Mouse (Mus musculus) midbrain, embryonic 12.5 days (tissue): ENCODE measurements around the gene Lrig3. TPM values are rescaled to one million over a fixed set of nuclear protein-coding genes. Genes with fewer than 3 reads are reported as not detected.

Source experiments
- ATAC-seq: fragments of 200-750 bp; cut with Nextera tagmentation; 2 replicates; pipeline ENCODE4 v1.8.0; 2017; ENCODE audit warnings: low read depth, moderate TSS enrichment, moderate library complexity; ENCODE audit not compliant: low FRiP score
- H3K27ac ChIP-seq: fragments of 300-500 bp; sonication (generic); replicated peaks from 2 replicates; pipeline ENCODE4 v1.5.1; 2016; ENCODE audit warnings: mild to moderate bottlenecking
- H3K27me3 ChIP-seq: fragments of 300-500 bp; sonication (generic); 2 replicates; pipeline ENCODE4 v1.6.1; 2016; ENCODE audit warnings: mild to moderate bottlenecking
- H3K36me3 ChIP-seq: fragments of 300-500 bp; sonication (generic); 2 replicates; pipeline ENCODE4 v1.6.1; 2016
- H3K4me1 ChIP-seq: fragments of 300-500 bp; sonication (generic); 2 replicates; pipeline ENCODE4 v1.6.1; 2016
- H3K4me2 ChIP-seq: fragments of 300-500 bp; sonication (generic); replicated peaks from 2 replicates; pipeline ENCODE4 v1.6.1; 2016; ENCODE audit warnings: mild to moderate bottlenecking, moderate library complexity
- H3K4me3 ChIP-seq: fragments of 300-500 bp; sonication (generic); 2 replicates; pipeline ENCODE4 v1.5.1; 2016; ENCODE audit warnings: mild to moderate bottlenecking
- H3K9ac ChIP-seq: fragments of 300-500 bp; sonication (generic); replicated peaks from 2 replicates; pipeline ENCODE4 v1.6.1; 2016; ENCODE audit warnings: mild to moderate bottlenecking, moderate library complexity
- H3K9me3 ChIP-seq: fragments of 300-500 bp; sonication (generic); 2 replicates; pipeline ENCODE4 v1.6.1; 2016; ENCODE audit warnings: mild to moderate bottlenecking
- WGBS: fragments of 180-500 bp; shearing (Covaris S2); methylation state at CpG from one replicate; pipeline ENCODE4 v1.1.7; 2016; 5-methylcytosine and 5-hydroxymethylcytosine counted together
- polyA plus RNA-seq: library from polyadenylated mRNA; unstranded; fragments of >200 nt; fragmentation: Nextera tagmentation; extraction: Ambion mirVana; gene quantifications from 2 replicates; pipeline ENCODE4 v1.2.1, GENCODE M21; 2016

Lrig3 gene
- polyA plus RNA-seq, 1 experiment from 2014 or later: 15.4 TPM

DNA sequence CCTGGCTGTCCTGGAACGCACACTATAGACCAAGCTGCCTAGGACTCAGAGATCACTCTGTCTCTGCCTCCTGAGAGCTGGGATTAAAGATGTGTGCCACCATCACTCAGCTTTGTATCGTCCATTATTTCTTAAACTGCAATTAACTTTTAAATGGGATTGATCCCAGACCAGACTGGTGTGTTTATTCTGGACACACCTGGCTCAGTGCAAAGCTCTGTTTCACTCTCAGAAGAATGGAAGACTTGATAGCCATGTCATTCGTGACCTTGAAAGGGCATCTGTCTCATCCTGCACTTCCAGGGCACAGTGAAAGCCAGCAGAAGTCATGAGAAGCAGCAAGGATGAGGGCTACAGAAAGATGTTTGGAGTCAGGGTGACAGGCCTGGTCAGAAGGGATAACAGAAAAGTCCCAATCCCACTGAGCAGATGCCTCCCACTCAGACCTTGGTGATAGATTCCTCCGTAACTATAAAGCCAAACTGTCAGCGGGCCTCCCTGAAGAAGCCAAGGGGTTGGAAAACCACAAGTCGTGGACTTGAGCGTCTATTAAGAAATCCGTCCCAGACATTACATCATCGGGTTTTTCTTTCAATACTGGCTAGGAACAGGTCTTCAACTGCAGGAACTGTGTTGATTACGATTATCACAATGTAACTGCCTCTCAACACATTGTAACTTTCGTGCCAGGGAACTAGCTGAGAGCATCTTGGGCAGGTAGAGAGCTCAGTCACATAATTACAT, 25.5 kb upstream of the Lrig3 start:
- 77% methylated on average over 11 of the region's 11 CpGs for WGBS
- H3K4me1 ChIP-seq: peaks cover 12% of the 10 kb centered on the region; the same call in 1 of the 2 replicates

DNA sequence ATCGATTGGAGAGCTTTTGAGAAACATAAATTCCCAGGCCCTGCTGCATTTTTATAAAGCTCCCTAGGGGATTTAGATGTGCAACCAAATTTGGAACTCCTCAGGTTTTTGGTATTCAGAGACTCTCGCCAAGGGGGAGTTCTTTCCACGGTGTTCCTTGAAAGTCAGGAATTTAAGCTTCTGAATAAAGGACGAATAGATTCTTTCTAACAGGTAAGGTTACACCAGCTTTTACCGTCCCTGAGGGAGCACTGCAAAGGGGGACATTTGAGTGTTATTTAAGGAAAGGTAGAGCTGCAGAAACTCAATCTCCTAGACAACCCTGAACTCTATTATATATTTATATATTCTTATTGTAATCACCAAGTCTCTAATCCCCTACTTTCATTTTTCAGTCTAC, 22.9 kb upstream of the Lrig3 start:
- no peak overlapping the region for H3K4me3 ChIP-seq
- no peaks in the 10 kb centered on the region for H3K36me3 ChIP-seq
- H3K4me2 ChIP-seq: no peak overlapping the region
- no peak for ATAC-seq
- peaks cover 3% of the 10 kb centered on the region for H3K27me3 ChIP-seq
- 35% methylated on average over 5 of the region's 5 CpGs for WGBS
- no peaks in the 10 kb centered on the region for H3K9me3 ChIP-seq
- H3K9ac ChIP-seq: no peak overlapping the region
- H3K27ac ChIP-seq: no peak overlapping the region
- H3K4me1 ChIP-seq: peaks cover 17% of the 10 kb centered on the region

More for the DNA sequence above, 25.5 kb upstream of the Lrig3 start:
- ATAC-seq: no peak
- H3K4me3 ChIP-seq: no peak overlapping the region
- no peak overlapping the region for H3K4me2 ChIP-seq
- H3K9me3 ChIP-seq: no peaks in the 10 kb centered on the region
- H3K27ac ChIP-seq: no peak overlapping the region
- peaks cover 3% of the 10 kb centered on the region; the same call in 1 of the 2 replicates for H3K27me3 ChIP-seq
- H3K9ac ChIP-seq: no peak overlapping the region
- no peaks in the 10 kb centered on the region for H3K36me3 ChIP-seq

DNA sequence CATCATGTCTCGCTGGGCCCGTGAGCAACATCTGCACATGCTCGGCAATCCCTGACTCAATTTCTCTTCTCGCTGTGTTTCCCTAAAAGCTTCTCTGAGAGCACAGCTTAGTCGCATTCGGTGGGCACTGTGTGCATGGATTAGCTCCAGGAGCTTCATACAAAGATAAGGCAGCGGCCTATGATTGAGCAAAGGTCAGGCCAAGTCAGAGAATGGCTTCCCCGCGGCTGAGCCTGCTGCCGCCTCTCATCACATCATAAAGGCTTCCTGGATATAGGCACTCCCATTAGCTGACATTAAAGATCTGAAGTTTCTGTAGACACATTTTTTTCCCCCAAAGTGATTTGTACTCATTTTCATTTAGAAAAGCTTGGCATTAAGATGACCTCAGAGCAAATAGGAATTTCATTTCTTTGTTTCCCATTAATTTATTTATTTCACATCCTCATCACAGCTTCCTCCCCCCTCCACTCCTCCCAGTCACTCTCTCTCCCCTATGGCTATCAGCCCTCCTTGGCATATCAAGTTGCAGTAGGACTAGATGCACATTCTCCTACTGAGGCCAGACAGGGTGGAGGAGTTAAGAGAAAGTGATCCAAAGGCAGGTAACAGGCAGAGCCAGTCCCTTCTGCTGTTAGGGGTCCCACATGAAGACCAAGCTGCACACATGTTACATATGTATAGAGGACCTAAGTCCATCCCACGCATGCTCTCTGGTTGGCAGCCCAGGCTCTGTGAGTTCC, 21.0 kb upstream of the Lrig3 start:
- ATAC-seq: 0 out of 2 replicates have a peak, but pooled peaks have one; percentile 16
- Histone ChIP-seq H3K9ac (no peak overlapping the region), H3K27me3 (peaks cover 3% of the 10 kb centered on the region), H3K27ac (no peak overlapping the region), H3K4me1 (peaks cover 24% of the 10 kb centered on the region), H3K4me2 (no peak overlapping the region), H3K9me3 (no peaks in the 10 kb centered on the region), H3K4me3 (no peak overlapping the region), H3K36me3 (no peaks in the 10 kb centered on the region)
- WGBS: 34% methylated on average over 11 of the region's 11 CpGs

DNA sequence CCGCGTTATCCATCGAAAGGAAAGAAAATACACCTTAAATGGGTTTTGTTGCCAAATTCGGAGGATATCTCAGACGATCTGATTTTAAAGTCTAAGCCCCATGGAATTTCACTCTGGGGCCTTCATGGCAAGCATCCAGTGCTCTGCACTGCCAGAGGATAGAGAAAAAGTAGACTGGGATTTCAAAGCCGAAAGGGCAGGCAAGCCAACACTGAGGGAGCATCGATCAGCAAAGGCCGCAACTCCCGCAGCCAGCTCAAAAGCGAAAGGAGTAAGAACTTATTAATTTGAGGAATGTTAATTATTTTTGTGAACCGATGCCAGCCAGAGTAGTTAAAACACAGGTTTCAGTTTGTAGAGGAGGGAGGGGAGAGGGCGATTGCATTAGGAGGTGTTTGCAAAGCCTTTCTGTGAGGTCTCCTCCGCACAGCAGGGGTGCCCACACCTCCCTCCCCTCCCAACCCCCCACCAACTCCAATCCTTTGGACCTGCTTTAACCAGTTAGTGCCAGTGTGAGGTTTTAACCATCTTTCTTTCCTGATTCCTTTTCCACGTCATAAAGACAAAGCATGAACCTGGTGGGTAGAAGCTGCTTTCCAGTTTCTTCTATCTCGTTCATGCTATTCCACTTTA, 17.0 kb upstream of the Lrig3 start:
- ATAC-seq: no peak
- 39% methylated on average over 15 of the region's 15 CpGs for WGBS
- Histone ChIP-seq H3K9me3 (no peaks in the 10 kb centered on the region), H3K9ac (no peak overlapping the region), H3K4me2 (no peak overlapping the region), H3K27me3 (peaks cover 2% of the 10 kb centered on the region; the same call in 1 of the 2 replicates), H3K4me1 (peaks cover 11% of the 10 kb centered on the region), H3K4me3 (no peak overlapping the region), H3K36me3 (no peaks in the 10 kb centered on the region), H3K27ac (no peak overlapping the region)

DNA sequence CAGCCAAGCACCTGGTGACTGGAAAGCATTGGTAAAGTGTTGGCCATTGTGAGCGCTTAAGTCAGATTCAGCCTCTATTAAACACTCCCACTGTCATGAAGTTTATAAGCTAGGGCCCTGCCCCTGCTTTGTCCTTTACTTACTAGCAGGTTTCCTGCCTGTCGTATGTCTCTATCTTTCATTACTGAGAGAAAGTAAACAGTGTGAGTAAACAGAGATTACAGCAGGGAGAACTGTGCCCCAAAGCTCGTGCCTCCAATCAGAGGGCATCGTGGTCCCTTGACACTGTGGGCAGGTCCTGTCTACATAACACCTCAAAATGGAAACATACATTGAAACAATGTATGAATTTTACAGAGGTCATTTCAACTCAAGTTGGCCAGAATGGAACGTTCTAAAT, 14.3 kb upstream of the Lrig3 start:
- H3K9ac ChIP-seq: no peak overlapping the region
- ATAC-seq: no peak
- no peak overlapping the region for H3K27ac ChIP-seq
- no peak overlapping the region for H3K4me3 ChIP-seq
- H3K4me1 ChIP-seq: peaks cover 11% of the 10 kb centered on the region
- no peaks in the 10 kb centered on the region for H3K36me3 ChIP-seq
- H3K4me2 ChIP-seq: no peak overlapping the region
- H3K27me3 ChIP-seq: peaks cover 2% of the 10 kb centered on the region; the same call in 1 of the 2 replicates
- 73% methylated on average over 5 of the region's 5 CpGs for WGBS
- no peaks in the 10 kb centered on the region for H3K9me3 ChIP-seq

DNA sequence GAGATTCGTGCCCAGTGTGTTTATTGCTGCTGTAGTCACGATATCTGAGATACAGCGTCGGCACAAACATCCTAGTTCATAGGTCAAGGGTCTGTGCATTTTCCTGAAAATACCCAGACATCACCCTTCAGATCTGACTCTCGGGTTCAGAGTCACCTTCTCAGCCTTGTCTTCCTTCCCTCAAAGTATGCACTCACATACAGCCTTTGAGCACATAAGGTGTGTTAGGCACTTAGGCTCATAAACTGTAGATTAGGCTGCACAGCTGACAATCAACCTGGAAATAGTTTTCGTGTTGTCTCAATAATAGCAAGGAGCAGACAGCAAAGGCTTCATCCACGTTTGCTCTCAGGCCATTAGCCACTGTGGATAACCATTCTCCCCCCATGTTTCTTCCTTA, 11.6 kb upstream of the Lrig3 start:
- Histone ChIP-seq H3K9me3 (no peaks in the 10 kb centered on the region), H3K36me3 (no peaks in the 10 kb centered on the region), H3K4me1 (no peaks in the 10 kb centered on the region), H3K9ac (no peak overlapping the region), H3K27ac (no peak overlapping the region), H3K27me3 (peaks cover 6% of the 10 kb centered on the region), H3K4me2 (no peak overlapping the region), H3K4me3 (no peak overlapping the region)
- ATAC-seq: no peak
- WGBS: 89% methylated on average over 7 of the region's 7 CpGs

DNA sequence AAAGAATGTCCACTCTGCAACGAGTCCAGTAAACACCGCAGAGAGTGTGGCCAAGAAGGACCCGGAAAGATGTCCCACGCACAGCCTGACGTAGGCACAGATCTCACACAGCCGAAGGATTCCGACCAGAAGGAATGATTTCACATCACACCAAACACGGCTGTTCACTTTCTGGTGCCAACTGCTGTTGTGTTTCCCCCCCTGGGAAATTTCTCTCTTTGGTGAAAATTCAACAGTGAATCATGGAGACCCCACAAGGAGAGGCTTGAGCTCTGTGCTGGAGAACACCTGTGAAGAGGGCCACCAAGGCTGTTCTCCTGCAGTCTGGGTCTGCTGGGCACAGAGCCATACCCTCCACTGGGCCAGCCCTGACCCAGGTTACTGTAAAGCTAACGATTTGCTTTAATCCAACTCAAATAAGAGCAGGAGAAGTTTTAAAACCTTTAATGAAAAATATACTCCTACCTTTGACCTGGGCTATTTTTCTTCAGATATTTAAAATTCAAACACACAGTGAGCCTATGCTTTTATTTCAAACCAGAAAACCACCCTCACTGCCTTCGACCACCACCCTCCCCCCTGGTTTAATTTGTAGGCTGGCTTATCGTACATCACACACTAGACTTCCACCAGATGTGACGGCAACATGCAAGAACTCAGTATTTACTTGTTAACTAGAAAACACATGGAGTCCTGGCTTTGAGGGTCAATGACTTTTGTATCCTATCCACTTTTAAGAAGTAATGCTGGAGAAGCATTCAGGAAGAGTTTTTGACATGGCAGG, 11.0 kb upstream of the Lrig3 start:
- Histone ChIP-seq H3K9me3 (no peaks in the 10 kb centered on the region), H3K4me1 (no peaks in the 10 kb centered on the region), H3K9ac (no peak overlapping the region), H3K4me2 (no peak overlapping the region), H3K27me3 (peaks cover 6% of the 10 kb centered on the region), H3K4me3 (no peak overlapping the region), H3K36me3 (no peaks in the 10 kb centered on the region), H3K27ac (no peak overlapping the region)
- ATAC-seq: no peak
- WGBS: 86% methylated on average over 12 of the region's 12 CpGs

DNA sequence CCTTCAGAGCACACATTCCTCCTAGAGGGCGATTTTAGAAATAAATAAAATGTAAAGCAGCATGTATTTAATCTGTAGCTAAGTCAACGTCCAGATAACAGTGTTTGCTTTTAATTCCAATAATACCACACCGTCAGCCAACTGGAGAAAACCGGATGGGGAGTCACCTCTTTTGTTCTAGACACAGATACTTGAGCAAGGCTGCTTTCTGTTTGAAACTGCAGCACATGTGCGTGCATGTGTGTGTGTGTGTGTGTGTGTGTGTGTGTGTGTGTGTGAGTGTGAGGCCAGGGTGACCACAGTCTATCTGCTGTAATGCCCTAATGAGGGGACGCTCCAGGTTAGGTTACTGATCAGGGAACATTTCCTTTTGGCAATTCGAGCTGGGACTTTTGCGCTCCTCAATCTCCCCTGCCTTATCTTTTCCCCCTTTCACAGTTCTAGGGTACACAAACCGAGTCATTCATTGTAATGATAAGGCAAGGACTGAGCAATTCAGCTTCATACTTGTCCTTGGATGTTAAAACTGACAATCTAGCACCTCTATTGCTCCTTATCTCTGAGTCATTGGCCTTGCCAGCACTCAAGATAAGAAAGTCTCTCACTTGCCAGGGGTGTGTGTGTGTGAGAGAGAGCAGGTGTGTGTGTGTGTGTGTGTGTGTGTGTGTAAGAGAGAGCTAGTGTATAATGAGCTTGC, 4.4 kb upstream of the Lrig3 start:
- Histone ChIP-seq H3K9me3 (no peaks in the 10 kb centered on the region), H3K27me3 (peaks cover 4% of the 10 kb centered on the region), H3K27ac (no peak overlapping the region), H3K36me3 (no peaks in the 10 kb centered on the region), H3K4me3 (no peak overlapping the region), H3K9ac (no peak overlapping the region), H3K4me1 (peaks cover 4% of the 10 kb centered on the region; the same call in 1 of the 2 replicates), H3K4me2 (no peak overlapping the region)
- 67% methylated on average over 9 of the region's 9 CpGs for WGBS
- no peak for ATAC-seq

DNA sequence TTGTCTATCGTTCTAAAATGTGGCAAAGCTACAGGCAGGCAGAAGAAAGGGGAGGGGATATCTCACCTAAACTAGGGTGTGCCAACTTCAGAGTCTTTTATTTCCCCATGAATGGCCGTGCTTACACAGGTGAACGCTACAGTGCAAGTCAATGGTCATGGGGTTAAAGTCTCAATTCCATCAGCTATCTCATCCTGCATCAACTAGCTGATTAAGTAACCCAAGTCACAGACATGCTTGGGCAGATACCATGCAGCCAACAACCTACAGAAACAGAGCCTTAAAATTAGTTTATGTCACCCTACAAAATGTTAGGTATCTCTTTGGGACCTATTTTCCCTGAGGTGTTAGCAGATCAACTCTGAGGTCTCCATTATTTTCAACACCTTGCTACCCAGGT, 1.3 kb upstream of the Lrig3 start:
- WGBS: 87% methylated on average over 3 of the region's 3 CpGs
- Histone ChIP-seq H3K27me3 (no peaks in the 10 kb centered on the region), H3K9ac (no peak overlapping the region), H3K27ac (no peak overlapping the region), H3K36me3 (no peaks in the 10 kb centered on the region), H3K4me1 (peaks cover 19% of the 10 kb centered on the region), H3K9me3 (no peaks in the 10 kb centered on the region), H3K4me3 (no peak overlapping the region), H3K4me2 (no peak overlapping the region)
- ATAC-seq: no peak

DNA sequence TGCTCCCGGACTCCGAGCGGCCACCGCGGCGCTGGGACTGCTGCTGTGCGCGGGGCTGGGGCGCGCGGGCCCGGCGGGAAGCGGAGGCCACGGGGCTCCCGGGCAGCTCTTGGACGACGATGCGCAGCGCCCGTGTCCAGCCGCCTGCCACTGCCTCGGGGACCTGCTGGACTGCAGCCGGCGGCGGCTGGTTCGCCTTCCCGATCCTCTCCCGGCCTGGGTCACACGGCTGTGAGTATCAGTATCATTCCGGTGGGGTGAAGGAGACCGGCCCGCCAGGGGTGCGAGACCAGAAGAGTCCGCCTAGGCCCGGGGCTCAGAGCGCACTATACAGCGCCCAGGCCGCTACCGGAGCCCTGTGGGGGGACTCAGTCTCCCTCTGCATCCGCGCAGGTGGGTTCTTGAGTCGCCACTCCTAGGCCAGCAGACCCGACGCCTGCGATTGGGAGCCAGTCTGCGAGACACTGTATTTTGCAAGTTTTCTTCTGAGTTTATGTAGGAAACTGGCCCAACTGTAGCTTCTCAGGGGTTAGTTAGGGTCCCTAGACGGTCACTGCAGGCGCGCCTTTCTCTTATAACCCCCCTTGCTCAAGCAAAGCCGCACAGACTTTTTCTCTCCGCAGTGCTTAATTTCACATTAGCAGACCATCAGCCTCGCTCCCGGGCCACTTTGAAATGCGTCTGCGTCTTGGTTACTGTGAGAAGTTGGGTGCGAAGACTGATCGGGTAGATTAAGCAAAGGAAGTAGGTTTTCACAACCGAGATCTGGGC, 698 bp downstream of the Lrig3 start:
- peak; percentile 76 for ATAC-seq
- Histone ChIP-seq H3K36me3 (no peaks in the 10 kb centered on the region), H3K27ac (peak overlapping the region; percentile 74), H3K9me3 (no peaks in the 10 kb centered on the region), H3K4me1 (peaks cover 25% of the 10 kb centered on the region), H3K4me3 (peak overlapping the region; percentile 84), H3K9ac (peak overlapping the region; percentile 86), H3K27me3 (no peaks in the 10 kb centered on the region), H3K4me2 (peak overlapping the region; percentile 89)
- under 1% methylated on average over 45 of the region's 59 CpGs for WGBS
